Mouse (Mus musculus) liver, embryonic 11.5 days (tissue): Measurements from ENCODE around the gene Olfr56. TPM values are rescaled to one million over a fixed set of nuclear protein-coding genes. Genes with fewer than 3 reads are reported as not detected.

Source experiments
- ATAC-seq: fragments of 200-750 bp; cut with Nextera tagmentation; replicated peaks from 2 replicates; pipeline ENCODE4 v1.8.0; 2017; ENCODE audit warnings: moderate number of reproducible peaks, mild to moderate bottlenecking, moderate TSS enrichment, moderate library complexity; ENCODE audit not compliant: low FRiP score
- DNase-seq: peaks from one replicate; pipeline ENCODE4 v3.0.0-alpha.2; 2017; ENCODE audit warnings: low spot score
- H3K27ac ChIP-seq: fragments of 300-500 bp; sonication (generic); 2 replicates; pipeline ENCODE4 v1.5.1; 2014; ENCODE audit warnings: mild to moderate bottlenecking, low read depth, low read length, control low read depth
- H3K27me3 ChIP-seq: fragments of 300-500 bp; sonication (generic); replicated peaks from 2 replicates; pipeline ENCODE4 v1.6.1; 2014; ENCODE audit warnings: low read length, mixed read lengths; ENCODE audit not compliant: control insufficient read depth, insufficient read depth
- H3K36me3 ChIP-seq: fragments of 300-500 bp; sonication (generic); 2 replicates; pipeline ENCODE4 v1.6.1; 2014; ENCODE audit warnings: mild to moderate bottlenecking, low read length, moderate library complexity, mixed read lengths; ENCODE audit not compliant: control insufficient read depth, insufficient read depth
- H3K4me1 ChIP-seq: fragments of 300-500 bp; sonication (generic); replicated peaks from 2 replicates; pipeline ENCODE4 v1.6.1; 2014; ENCODE audit warnings: low read length, mixed read lengths; ENCODE audit not compliant: control insufficient read depth, insufficient read depth
- H3K4me2 ChIP-seq: fragments of 300-500 bp; sonication (generic); 2 replicates; pipeline ENCODE4 v1.6.1; 2014; ENCODE audit warnings: mild to moderate bottlenecking, control low read depth, moderate library complexity
- H3K4me3 ChIP-seq: fragments of 300-500 bp; sonication (generic); 2 replicates; pipeline ENCODE4 v1.5.1; 2014; ENCODE audit warnings: low read depth, low read length, control low read depth
- H3K9ac ChIP-seq: fragments of 300-500 bp; sonication (generic); 2 replicates; pipeline ENCODE4 v1.6.1; 2014; ENCODE audit warnings: low read depth, low read length, control low read depth
- H3K9me3 ChIP-seq: fragments of 300-500 bp; sonication (generic); 2 replicates; pipeline ENCODE4 v1.6.1; 2016; ENCODE audit warnings: low read length, inconsistent platforms, mixed read lengths; ENCODE audit not compliant: control insufficient read depth
- WGBS: fragments of 180-500 bp; shearing (Covaris S2); extraction: QIAGEN DNeasy Blood & Tissue Kit; methylation state at CpG from one replicate; pipeline ENCODE4 v1.1.7; 2014; 5-methylcytosine and 5-hydroxymethylcytosine counted together
- polyA plus RNA-seq: library from polyadenylated mRNA; unstranded; fragments of >200 nt; fragmentation: Nextera tagmentation; extraction: Ambion mirVana; gene quantifications from 2 replicates; pipeline ENCODE4 v1.2.1, GENCODE M21; 2014

Olfr56 gene
- polyA plus RNA-seq, 1 experiment from 2014 or later, result 0.10 TPM

- DNase-seq (no peak), ATAC-seq (no peak)
- H3K9ac ChIP-seq, result peak overlapping the region; percentile 47
- peak overlapping the region; percentile 71 for H3K27ac ChIP-seq
- H3K9me3 ChIP-seq, result no peaks in the 10 kb centered on the region
- H3K4me2 ChIP-seq, result no peak overlapping the region; the same call in 1 of the 2 replicates
- no peaks in the 10 kb centered on the region for H3K27me3 ChIP-seq
- WGBS, result 40% methylated on average over 3 of the region's 3 CpGs
- peaks cover 50% of the 10 kb centered on the region for H3K4me1 ChIP-seq
- H3K36me3 ChIP-seq, result no peaks in the 10 kb centered on the region
- H3K4me3 ChIP-seq, result no peak overlapping the region
Observed at GRCm38 (mm10) chr11:49084875-49085274, 106.2 kb downstream of the Olfr56 start.

- Histone ChIP-seq H3K4me2 (peak overlapping the region; percentile 35), H3K27ac (peak overlapping the region; percentile 64), H3K36me3 (no peaks in the 10 kb centered on the region), H3K4me1 (peaks cover 68% of the 10 kb centered on the region), H3K4me3 (no peak overlapping the region), H3K9me3 (no peaks in the 10 kb centered on the region), H3K27me3 (no peaks in the 10 kb centered on the region), H3K9ac (peak overlapping the region; percentile 34)
- WGBS, result 73% methylated on average over 6 of the region's 6 CpGs
- no peak for ATAC-seq
- DNase-seq, result no peak
Observed at GRCm38 (mm10) chr11:49086858-49087361, 108.2 kb downstream of the Olfr56 start.

GRCm38 (mm10) chr11:49087830-49088616, 109.3 kb downstream of the Olfr56 start:
- peak overlapping the region; percentile 95 for H3K27ac ChIP-seq
- DNase-seq, result peak; percentile 80
- peak overlapping the region; percentile 68 for H3K9ac ChIP-seq
- H3K4me3 ChIP-seq, result peak overlapping the region; percentile 39
- no peaks in the 10 kb centered on the region for H3K9me3 ChIP-seq
- WGBS, result 24% methylated on average over 22 of the region's 22 CpGs
- peak overlapping the region; percentile 66 for H3K4me2 ChIP-seq
- H3K4me1 ChIP-seq, result peaks cover 73% of the 10 kb centered on the region
- no peaks in the 10 kb centered on the region for H3K36me3 ChIP-seq
- ATAC-seq, result peak; percentile 92
- no peaks in the 10 kb centered on the region for H3K27me3 ChIP-seq

GRCm38 (mm10) chr11:49088990-49089652, 110.4 kb downstream of the Olfr56 start:
- Histone ChIP-seq H3K9ac (no peak overlapping the region), H3K4me3 (no peak overlapping the region), H3K9me3 (no peaks in the 10 kb centered on the region), H3K4me2 (peak overlapping the region; percentile 66), H3K4me1 (peaks cover 62% of the 10 kb centered on the region), H3K36me3 (no peaks in the 10 kb centered on the region), H3K27ac (peak overlapping the region; percentile 95), H3K27me3 (no peaks in the 10 kb centered on the region)
- DNase-seq (no peak), ATAC-seq (no peak)
- 85% methylated on average over 5 of the region's 5 CpGs for WGBS

- DNase-seq, result no peak
- Histone ChIP-seq H3K4me1 (peaks cover 54% of the 10 kb centered on the region), H3K4me3 (no peak overlapping the region), H3K9me3 (no peaks in the 10 kb centered on the region), H3K9ac (no peak overlapping the region), H3K4me2 (peak overlapping the region; percentile 14; the same call in 1 of the 2 replicates), H3K36me3 (no peaks in the 10 kb centered on the region), H3K27me3 (no peaks in the 10 kb centered on the region), H3K27ac (no peak overlapping the region)
- no peak; the same call in 1 of the 2 replicates for ATAC-seq
- WGBS, result 59% methylated on average over 3 of the region's 3 CpGs
Observed at GRCm38 (mm10) chr11:49089735-49090507, 111.2 kb downstream of the Olfr56 start.

- Histone ChIP-seq H3K27me3 (no peaks in the 10 kb centered on the region), H3K36me3 (no peaks in the 10 kb centered on the region), H3K4me2 (no peak overlapping the region), H3K27ac (no peak overlapping the region), H3K9ac (no peak overlapping the region), H3K4me1 (peaks cover 49% of the 10 kb centered on the region), H3K9me3 (no peaks in the 10 kb centered on the region), H3K4me3 (no peak overlapping the region)
- ATAC-seq (no peak), DNase-seq (no peak)
- WGBS, result 88% methylated on average over 5 of the region's 5 CpGs
Observed at GRCm38 (mm10) chr11:49090551-49090950, 111.9 kb downstream of the Olfr56 start.

GRCm38 (mm10) chr11:49091171-49091570, 112.5 kb downstream of the Olfr56 start:
- 60% methylated on average over 4 of the region's 4 CpGs for WGBS
- Histone ChIP-seq H3K4me1 (peaks cover 49% of the 10 kb centered on the region), H3K4me3 (no peak overlapping the region), H3K4me2 (no peak overlapping the region), H3K9me3 (no peaks in the 10 kb centered on the region), H3K27ac (no peak overlapping the region), H3K36me3 (no peaks in the 10 kb centered on the region), H3K9ac (no peak overlapping the region), H3K27me3 (no peaks in the 10 kb centered on the region)
- DNase-seq, result no peak
- ATAC-seq, result no peak

GRCm38 (mm10) chr11:49092053-49092586, 113.4 kb downstream of the Olfr56 start:
- Histone ChIP-seq H3K4me3 (no peak overlapping the region), H3K9me3 (no peaks in the 10 kb centered on the region), H3K27ac (peak overlapping the region; percentile 48; the same call in 1 of the 2 replicates), H3K36me3 (no peaks in the 10 kb centered on the region), H3K4me1 (peaks cover 39% of the 10 kb centered on the region), H3K27me3 (no peaks in the 10 kb centered on the region), H3K4me2 (no peak overlapping the region), H3K9ac (peak overlapping the region; percentile 37; the same call in 1 of the 2 replicates)
- DNase-seq (no peak), ATAC-seq (no peak)
- whole genome bisulfite sequencing, result 96% methylated on average over 1 of the region's 1 CpGs
